ENCODE assay signal across 27 mouse cellular contexts in genomic region chr15:31020769-31021168, GRCm38 (mm10).
"Had no signal": no experiment of that assay in that cellular context is flagged by ENCODE, and none has a peak within 500 bp of the region (broad histone marks: within the 10 kb centered on the region; RNA-seq: fewer than 3 reads in every experiment).

No protein-coding gene starts in this region.

- H3K36me3 ChIP-seq: heart, embryonic 13.5 days; heart, embryonic 15.5 days; hindbrain, embryonic 13.5 days; hindbrain, embryonic 15.5 days; kidney, embryonic 15.5 days; limb, embryonic 13.5 days; limb, embryonic 15.5 days; liver, embryonic 13.5 days; liver, embryonic 15.5 days had no signal

- H3K4me3 ChIP-seq: gastrocnemius, adult 2 months; heart, embryonic 13.5 days; heart, embryonic 15.5 days; hindbrain, embryonic 13.5 days; hindbrain, embryonic 15.5 days; kidney, embryonic 15.5 days; limb, embryonic 13.5 days; limb, embryonic 15.5 days; liver, embryonic 13.5 days; liver, embryonic 15.5 days had no signal

- H3K9ac ChIP-seq: heart, embryonic 13.5 days; heart, embryonic 15.5 days; hindbrain, embryonic 13.5 days; hindbrain, embryonic 15.5 days; kidney, embryonic 15.5 days; limb, embryonic 13.5 days; limb, embryonic 15.5 days; liver, embryonic 13.5 days; liver, embryonic 15.5 days had no signal

- ATAC-seq: hindbrain, postnatal 0 days; intestine, embryonic 16.5 days had no signal

- DNase-seq: gastrocnemius, adult 2 months; gastrocnemius, postnatal 10 days; gastrocnemius, postnatal 25 days; heart, adult 18-20 months; heart, postnatal 10 days; heart, postnatal 4 days; kidney, adult 11 months; kidney, adult 2 months; kidney, adult 9 months; kidney, postnatal 10 days; kidney, postnatal 36 days; layer of hippocampus, adult 9-11 months; layer of hippocampus, postnatal 36 days; left cerebral cortex, postnatal 4 days; liver, embryonic 13.5 days had no signal

- H3K27me3 ChIP-seq: heart, embryonic 13.5 days; heart, embryonic 15.5 days; hindbrain, embryonic 13.5 days; hindbrain, embryonic 15.5 days; kidney, embryonic 15.5 days; limb, embryonic 13.5 days; limb, embryonic 15.5 days; liver, embryonic 13.5 days; liver, embryonic 15.5 days had no signal

- H3K4me2 ChIP-seq: heart, embryonic 11.5 days; heart, embryonic 13.5 days; heart, embryonic 15.5 days; hindbrain, embryonic 13.5 days; hindbrain, embryonic 15.5 days; kidney, embryonic 15.5 days; limb, embryonic 13.5 days; limb, embryonic 15.5 days; liver, embryonic 11.5 days; liver, embryonic 13.5 days; liver, embryonic 15.5 days had no signal

- H3K9me3 ChIP-seq: heart, embryonic 13.5 days; heart, embryonic 15.5 days; hindbrain, embryonic 13.5 days; hindbrain, embryonic 15.5 days; kidney, embryonic 15.5 days; limb, embryonic 13.5 days; limb, embryonic 15.5 days; liver, embryonic 15.5 days had no signal

- H3K27ac ChIP-seq: gastrocnemius, adult 2 months; heart, embryonic 13.5 days; heart, embryonic 15.5 days; hindbrain, embryonic 13.5 days; hindbrain, embryonic 15.5 days; hindbrain, postnatal 0 days; kidney, embryonic 15.5 days; limb, embryonic 13.5 days; limb, embryonic 15.5 days; liver, embryonic 13.5 days; liver, embryonic 15.5 days had no signal

- H3K4me1 ChIP-seq: heart, embryonic 13.5 days; heart, embryonic 15.5 days; hindbrain, embryonic 13.5 days; kidney, embryonic 15.5 days; limb, embryonic 13.5 days; limb, embryonic 15.5 days; liver, embryonic 13.5 days; liver, embryonic 15.5 days had no signal
